Mouse (Mus musculus) urinary bladder, adult 2 months (tissue): ENCODE data around the gene Vmn2r34. TPM values are rescaled to one million over a fixed set of nuclear protein-coding genes. Genes with fewer than 3 reads are reported as not detected.
"Not testable (repeated sequence)": the region's sequence is repeated elsewhere in the genome, so short reads cannot be mapped to it uniquely, and the experiment has no call there.

Source experiments
- DNase-seq: peaks from one replicate; pipeline ENCODE4 v3.0.0; 2022; ENCODE audit warnings: low spot score
- polyA plus RNA-seq: library from polyadenylated mRNA; depleted of rRNA; stranded (reverse); fragments of >200 nt; gene quantifications from 2 replicates; pipeline ENCODE4 v1.2.3, GENCODE M21; 2012; rRNA removed

Vmn2r34 gene
- not detected in 2 replicates for polyA plus RNA-seq

GRCm38 (mm10) chr7:7689413-7689812 is at the start of gene Vmn2r34:
Gene Vmn2r34 (minus strand): TSS chr7:7689513.
- DNase-seq: not testable (repeated sequence)

- DNase-seq: not testable (repeated sequence)
Measured at GRCm38 (mm10) chr7:7674032-7674431, 15.3 kb downstream of the Vmn2r34 start.

Other genes starting within 250 kb of the Vmn2r34 start
- gene Vmn2r32, start 209.5 kb downstream of the Vmn2r34 start, polyA plus RNA-seq: not detected in 2 replicates
- gene Vmn2r33, start 122.7 kb downstream of the Vmn2r34 start, polyA plus RNA-seq: not detected in 2 replicates
- not detected in 2 replicates for gene Vmn2r35, start 130.4 kb upstream of the Vmn2r34 start, polyA plus RNA-seq
- gene Vmn2r36, start 213.0 kb upstream of the Vmn2r34 start, polyA plus RNA-seq: not detected in 2 replicates